Mouse (Mus musculus) retina, postnatal 7 days (tissue): ENCODE measurements around the gene Dhx35.

Experiments
- DNase-seq: peaks from one replicate; pipeline ENCODE4 v3.0.0-alpha.2; 2012; ENCODE audit warnings: low read depth, low spot score

Dhx35 gene

GRCm38 (mm10) chr2:158794494-158795004 lies at the start of gene Dhx35:
TSS of gene Dhx35 (plus strand) at chr2:158794807.
- peak; percentile 91 for DNase-seq

DNA sequence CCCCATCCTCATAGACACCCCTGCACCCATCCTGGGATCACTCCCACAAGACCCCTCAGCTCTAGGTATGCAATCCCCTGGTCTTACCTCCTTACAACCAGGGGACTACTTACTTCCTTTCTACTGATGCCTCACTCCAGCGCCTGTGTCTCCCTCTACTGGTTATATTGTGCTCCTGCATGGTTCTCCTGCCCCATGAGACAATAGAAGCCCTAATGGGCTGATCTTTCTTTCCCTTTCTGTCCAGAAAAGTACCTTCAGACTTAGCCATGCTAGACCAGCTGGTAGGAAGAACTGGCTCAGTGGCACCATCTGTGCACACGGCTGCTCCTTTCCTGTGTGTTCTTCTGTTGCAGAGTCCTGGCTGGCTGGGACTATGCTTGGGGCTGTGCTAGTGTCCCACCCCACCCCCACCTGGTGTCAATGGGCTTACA lies 49.5 kb upstream of the Dhx35 start:
- DNase-seq, result peak; percentile 38

DNA sequence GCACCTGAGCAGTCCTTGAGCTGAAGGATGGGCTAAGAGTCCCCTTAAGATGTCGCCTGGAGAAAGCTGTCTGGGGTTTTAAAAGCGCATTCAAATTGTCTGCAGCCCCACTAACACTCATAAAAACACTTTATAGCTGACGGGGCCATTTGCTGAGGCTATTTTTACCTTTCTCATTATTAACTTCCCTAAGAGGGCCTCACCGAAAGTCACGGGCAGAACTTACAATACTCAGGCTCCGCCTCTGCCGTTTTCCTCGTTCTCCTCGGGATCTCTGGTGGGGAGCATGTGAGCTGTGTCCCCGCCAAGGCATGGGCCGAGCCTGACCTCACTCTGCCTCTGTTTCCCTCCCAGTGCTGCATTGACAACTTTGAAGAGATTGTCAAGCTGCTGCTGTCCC lies 48.4 kb upstream of the Dhx35 start:
- DNase-seq, result no peak

GRCm38 (mm10) chr2:158749366-158749765 lies 45.2 kb upstream of the Dhx35 start:
- DNase-seq, result no peak

GRCm38 (mm10) chr2:158760231-158760630 lies 34.4 kb upstream of the Dhx35 start:
- DNase-seq, result peak; percentile 54

DNA sequence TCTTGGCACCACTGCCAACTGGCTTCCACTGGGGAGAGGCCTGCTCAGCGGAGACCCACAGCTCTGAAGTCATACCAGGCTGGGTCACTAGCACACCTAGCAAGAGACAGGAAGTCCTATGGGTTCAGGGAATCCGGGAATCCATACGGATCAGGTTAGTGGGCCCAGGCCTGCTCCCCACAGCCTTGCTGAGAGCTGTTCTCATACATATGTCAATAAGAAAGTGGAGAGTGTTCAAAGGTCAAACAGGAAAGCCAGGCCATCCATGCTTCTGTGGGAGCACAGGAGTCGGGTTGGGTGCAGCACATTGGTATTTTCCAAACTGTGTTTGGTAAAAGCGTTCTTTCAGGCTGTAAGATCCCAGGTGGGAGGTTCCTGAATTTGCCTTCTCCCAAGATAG lies 32.3 kb upstream of the Dhx35 start:
- DNase-seq, result no peak

DNA sequence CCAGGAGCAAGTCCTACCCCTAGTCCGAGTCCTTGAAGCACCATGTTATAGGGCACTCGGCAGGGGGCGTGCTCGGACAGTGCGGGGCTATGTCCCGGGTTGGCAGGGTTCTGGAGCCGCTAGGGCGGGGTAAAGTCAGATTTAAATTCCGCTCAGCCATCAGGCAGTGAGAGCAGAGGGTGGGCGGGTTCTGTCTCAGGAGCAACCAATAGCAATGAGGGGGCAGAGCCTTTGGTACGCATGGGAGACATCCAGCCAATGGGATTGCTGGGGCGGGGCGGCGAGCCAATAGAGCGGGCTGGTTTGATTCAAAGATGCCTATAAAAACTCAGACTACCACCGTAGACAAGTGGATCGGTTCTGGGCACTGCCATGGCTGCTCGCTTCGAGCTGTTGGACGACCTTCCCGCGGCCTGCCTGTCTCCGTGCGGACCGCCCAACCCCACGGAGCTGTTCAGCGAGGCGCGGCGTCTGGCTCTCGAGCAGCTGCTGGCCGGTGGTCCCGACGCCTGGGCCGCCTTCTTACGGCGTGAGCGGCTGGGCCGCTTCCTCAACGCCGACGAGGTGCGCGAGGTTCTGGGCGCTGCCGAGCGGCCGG lies 26.8 kb upstream of the Dhx35 start, which contains the start of gene Fam83d:
Gene Fam83d, plus strand, starts transcription at position 352 of the 598 bp plus-strand sequence.
- DNase-seq, result peak; percentile 86

DNA sequence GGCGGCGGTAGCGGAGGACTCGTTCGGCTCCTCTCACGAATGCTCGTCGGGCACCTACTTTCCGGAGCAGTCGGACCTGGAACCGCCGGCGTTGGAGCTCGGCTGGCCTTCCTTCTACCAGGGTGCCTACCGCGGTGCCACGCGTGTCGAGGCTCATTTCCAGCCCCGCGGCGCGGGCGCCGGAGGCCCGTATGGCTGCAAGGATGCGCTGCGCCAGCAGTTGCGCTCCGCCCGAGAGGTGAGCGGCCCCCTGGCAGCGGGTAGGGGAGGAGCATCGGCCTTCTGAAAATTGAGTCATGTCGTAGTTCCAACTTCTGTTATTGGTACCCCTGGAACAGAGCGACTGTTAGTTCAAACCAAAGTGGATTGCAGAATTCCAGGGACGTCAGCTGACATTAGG lies 26.3 kb upstream of the Dhx35 start:
- no peak for DNase-seq

DNA sequence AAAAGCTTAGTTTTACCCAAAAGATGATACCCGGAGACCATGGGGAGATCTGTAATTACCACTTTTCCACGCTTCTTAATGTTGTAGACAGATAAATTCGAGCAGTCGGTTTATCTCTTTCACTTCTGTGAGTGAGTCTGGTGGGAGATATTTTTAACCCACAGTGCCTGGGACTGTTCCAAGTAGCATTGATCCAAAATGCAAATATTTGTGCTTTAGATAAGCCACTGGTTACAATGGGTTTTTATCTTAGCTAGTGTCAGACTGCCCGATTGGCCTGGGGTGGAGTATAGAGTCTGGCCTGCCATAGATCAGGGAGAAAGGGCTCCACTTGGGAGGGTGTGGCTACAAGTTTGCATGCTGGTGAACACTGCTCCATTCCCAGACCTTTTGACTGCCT lies 25.8 kb upstream of the Dhx35 start:
- no peak for DNase-seq

DNA sequence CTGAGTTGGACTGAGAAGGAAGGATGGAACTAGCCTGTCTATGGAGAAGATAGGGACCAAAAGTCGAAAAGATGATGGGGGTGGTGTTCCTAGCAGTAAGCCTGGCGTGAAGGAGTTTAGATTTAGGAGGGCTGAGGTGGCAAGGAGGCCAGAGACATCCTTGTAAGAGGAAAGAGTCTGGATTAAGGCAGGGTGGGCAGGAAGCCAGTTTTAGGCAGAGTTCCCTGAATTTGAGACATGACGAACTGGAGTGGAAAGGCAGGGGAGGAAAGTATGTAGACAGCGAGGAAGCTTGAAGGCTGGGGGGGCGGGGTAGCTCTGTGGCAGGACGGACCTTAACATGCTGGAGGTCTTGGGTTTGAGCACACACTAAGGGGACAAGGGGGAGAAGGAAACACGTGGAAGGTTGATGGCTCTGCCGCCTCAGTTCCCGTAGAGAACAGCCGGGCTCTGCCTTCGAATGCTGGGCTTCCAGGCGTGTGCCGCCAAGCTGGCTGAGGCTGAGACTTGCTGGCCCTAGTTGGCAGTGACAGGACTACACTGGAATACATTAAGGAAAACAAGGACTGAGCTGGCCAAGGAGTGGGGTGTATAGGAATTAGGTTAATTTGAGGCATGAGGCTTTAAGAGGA lies 24.4 kb upstream of the Dhx35 start:
- DNase-seq, result no peak

DNA sequence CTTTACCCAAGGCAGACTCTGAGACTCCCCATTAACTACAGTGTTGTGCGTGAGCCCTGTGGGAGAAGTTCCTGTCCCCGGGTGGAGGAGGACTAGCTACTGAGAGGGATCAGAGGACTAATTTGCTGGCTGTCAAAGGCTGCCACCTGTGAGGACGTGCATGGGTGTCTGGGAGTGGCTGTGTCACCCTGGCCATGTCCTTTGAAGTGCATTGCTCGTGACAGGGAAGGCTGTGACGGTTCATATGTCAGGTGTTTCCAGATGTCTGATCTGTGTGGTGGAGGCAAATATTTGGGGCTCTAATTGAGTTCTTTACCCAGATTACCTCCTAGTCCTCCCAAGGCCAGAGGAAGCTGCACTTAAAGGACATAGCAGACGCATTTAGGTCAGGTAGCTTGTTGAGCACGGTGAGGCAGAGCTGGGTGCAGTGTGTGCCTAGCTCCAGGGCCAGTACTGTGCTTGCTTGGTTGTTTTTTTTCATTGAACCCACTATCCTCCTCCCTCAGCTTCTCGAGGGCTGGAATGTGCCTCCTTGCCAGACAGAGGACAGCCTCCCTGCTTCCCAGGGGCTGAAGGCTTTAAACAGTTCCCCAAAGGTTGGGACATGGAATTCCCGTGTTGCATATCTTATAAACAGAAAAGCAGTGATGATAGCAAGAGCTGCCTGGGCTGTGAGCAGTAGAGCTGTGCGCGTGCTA lies 23.4 kb upstream of the Dhx35 start:
- no peak for DNase-seq

GRCm38 (mm10) chr2:158772808-158773207 lies 21.8 kb upstream of the Dhx35 start:
- DNase-seq, result no peak

DNA sequence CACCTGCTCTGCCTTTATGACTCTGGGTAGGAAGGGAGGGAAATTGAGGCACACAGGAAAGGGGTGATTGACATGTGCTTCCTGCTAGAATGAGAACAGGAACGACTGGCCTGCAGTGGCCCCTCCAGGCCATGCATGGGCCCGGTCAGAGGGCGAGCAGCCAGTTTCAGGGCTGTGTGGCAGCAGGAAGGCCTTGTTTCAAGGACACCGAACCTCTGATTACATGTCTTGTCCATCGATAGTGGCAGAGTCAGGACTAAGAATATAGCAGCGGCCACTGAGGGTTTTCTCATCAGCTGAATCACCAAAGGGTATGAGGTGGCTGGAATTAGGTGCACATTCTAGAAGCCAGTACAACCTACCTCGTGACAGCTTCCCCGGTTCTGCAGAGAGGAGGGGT lies 19.7 kb upstream of the Dhx35 start:
- no peak for DNase-seq

DNA sequence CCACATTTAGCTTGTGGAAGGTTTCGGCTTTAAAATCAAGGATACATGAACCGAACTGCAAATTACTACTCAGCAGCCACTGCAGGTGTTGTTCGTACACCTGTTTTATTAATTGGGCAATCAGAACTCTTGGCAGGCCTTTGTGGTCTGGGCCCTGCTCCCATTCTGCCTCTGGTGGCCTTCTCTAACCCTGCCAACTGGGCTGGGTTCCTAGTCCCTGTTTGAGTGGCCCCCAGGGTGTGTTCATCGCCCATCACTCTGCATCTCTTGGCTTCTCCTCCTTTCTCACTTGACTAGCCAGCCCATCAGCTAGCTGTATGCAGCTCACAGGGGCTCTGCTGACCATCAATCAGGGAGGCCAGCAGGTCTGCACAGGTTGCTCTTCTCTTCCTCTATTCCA lies 17.9 kb upstream of the Dhx35 start:
- DNase-seq, result no peak

DNA sequence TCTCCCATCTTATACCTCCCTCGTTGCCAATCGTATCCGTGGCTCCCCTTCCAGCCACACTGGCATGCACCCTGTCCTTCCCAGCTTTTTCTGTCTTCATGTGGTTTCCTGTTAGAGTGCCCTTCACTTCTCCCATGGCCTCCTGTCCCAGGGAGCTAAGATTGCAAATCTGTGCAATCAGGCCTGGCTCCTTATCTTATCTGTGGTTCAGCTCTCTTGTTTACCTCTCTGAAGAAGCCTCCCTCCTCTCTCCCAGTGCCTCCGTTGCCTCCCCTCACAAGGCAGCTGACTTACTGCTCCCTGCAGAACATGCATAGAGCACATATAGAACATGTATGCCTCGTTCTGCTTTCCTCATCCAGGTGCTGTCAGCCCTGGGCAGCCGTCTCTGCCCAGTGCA lies 17.1 kb upstream of the Dhx35 start:
- DNase-seq, result no peak

DNA sequence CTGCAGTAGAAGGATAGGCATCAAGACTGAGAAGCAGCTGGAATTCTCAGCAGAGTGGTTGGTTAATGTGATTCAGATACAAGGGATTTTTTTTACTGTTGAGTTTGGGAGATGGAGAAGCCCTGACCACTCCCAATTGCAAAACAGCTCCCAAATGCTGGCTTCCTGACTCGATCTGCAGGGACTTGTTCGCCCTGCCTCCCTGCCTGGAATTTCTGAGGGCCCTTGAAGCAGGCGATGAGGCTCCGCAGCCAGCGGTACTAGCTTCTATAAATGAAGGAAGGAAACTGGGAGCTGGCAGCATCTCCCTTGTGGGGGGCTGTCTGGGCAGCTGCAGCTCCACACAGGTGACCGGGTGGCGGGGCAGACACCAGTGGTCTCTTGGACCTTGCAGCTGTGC lies 16.3 kb upstream of the Dhx35 start:
- DNase-seq, result no peak

GRCm38 (mm10) chr2:158781126-158781525 lies 13.5 kb upstream of the Dhx35 start:
- no peak for DNase-seq

- DNase-seq, result no peak
These were observed 7.4 kb upstream of the Dhx35 start for GRCm38 (mm10) chr2:158786927-158787795.

GRCm38 (mm10) chr2:158795043-158795442 lies 436 bp downstream of the Dhx35 start:
- DNase-seq, result no peak

GRCm38 (mm10) chr2:158795875-158796274 lies 1.3 kb downstream of the Dhx35 start:
- no peak for DNase-seq

- no peak for DNase-seq
These were observed 4.7 kb downstream of the Dhx35 start for GRCm38 (mm10) chr2:158799328-158799727.

- no peak for DNase-seq
These were observed 6.2 kb downstream of the Dhx35 start for GRCm38 (mm10) chr2:158800788-158801187.
